Mouse (Mus musculus) kidney, postnatal 0 days (tissue): ENCODE data around the gene Lmo1. TPM values are rescaled to one million over a fixed set of nuclear protein-coding genes. Genes with fewer than 3 reads are reported as not detected.

Experiments used
- ATAC-seq: fragments of 200-750 bp; cut with Nextera tagmentation; replicated peaks from 2 replicates; pipeline ENCODE4 v1.8.0; 2017; ENCODE audit warnings: low read depth, moderate number of reproducible peaks, moderate TSS enrichment, moderate library complexity; ENCODE audit not compliant: low FRiP score
- DNase-seq: peaks from one replicate; pipeline ENCODE4 v3.0.0-alpha.2; 2016; ENCODE audit warnings: low spot score
- H3K27ac ChIP-seq: fragments of 300-500 bp; sonication (generic); 2 replicates; pipeline ENCODE4 v1.5.1; 2014; ENCODE audit warnings: mild to moderate bottlenecking
- H3K27me3 ChIP-seq: fragments of 300-500 bp; sonication (generic); 2 replicates; pipeline ENCODE4 v1.6.1; 2014; ENCODE audit warnings: low read length, mixed read lengths; ENCODE audit not compliant: insufficient read depth
- H3K36me3 ChIP-seq: fragments of 300-500 bp; sonication (generic); 2 replicates; pipeline ENCODE4 v1.6.1; 2014; ENCODE audit warnings: low read length, mixed read lengths; ENCODE audit not compliant: insufficient read depth
- H3K4me1 ChIP-seq: fragments of 300-500 bp; sonication (generic); replicated peaks from 2 replicates; pipeline ENCODE4 v1.6.1; 2014; ENCODE audit warnings: antibody characterized with exemption, low read length, mixed read lengths; ENCODE audit not compliant: insufficient read depth
- H3K4me2 ChIP-seq: fragments of 300-500 bp; sonication (generic); 2 replicates; pipeline ENCODE4 v1.6.1; 2014; ENCODE audit warnings: mild to moderate bottlenecking, low read length, moderate library complexity, mixed read lengths
- H3K4me3 ChIP-seq: fragments of 300-500 bp; sonication (generic); replicated peaks from 2 replicates; pipeline ENCODE4 v1.5.1; 2014; ENCODE audit warnings: low read depth, low read length
- H3K9ac ChIP-seq: fragments of 300-500 bp; sonication (generic); 2 replicates; pipeline ENCODE4 v1.6.1; 2014; ENCODE audit warnings: low read depth, low read length
- H3K9me3 ChIP-seq: fragments of 300-500 bp; sonication (generic); replicated peaks from 2 replicates; pipeline ENCODE4 v1.6.1; 2016; ENCODE audit warnings: low read length, inconsistent platforms, mixed read lengths
- CTCF ChIP-seq: IDR thresholded peaks from 2 replicates; pipeline ENCODE4 v1.5.1; 2016; ENCODE audit warnings: antibody characterized with exemption, low read depth, mild to moderate bottlenecking, moderate library complexity
- WGBS: fragments of 180-500 bp; shearing (Covaris S2); extraction: QIAGEN DNeasy Blood & Tissue Kit; methylation state at CpG from one replicate; pipeline ENCODE4 v1.1.7; 2014; 5-methylcytosine and 5-hydroxymethylcytosine counted together
- polyA plus RNA-seq: library from polyadenylated mRNA; unstranded; fragments of >200 nt; fragmentation: Nextera tagmentation; extraction: Ambion mirVana; gene quantifications from 2 replicates; pipeline ENCODE4 v1.2.1, GENCODE M21; 2015

The Lmo1 gene
- polyA plus RNA-seq, 1 experiment from 2014 or later = 11.0 TPM

- no peaks in the 10 kb centered on the region for H3K36me3 ChIP-seq
- peak; percentile 62; the same call in 1 of the 2 replicates for ATAC-seq
These were observed 43.3 kb upstream of the Lmo1 start for GRCm38 (mm10) chr7:109218130-109218976.

GRCm38 (mm10) chr7:109209804-109210203, 34.8 kb upstream of the Lmo1 start:
- DNase-seq (peak; percentile 70), ATAC-seq (no peak)
- no peak for TF ChIP-seq CTCF
- H3K27ac ChIP-seq = no peak overlapping the region
- H3K4me3 ChIP-seq = no peak overlapping the region
- H3K9me3 ChIP-seq = no peaks in the 10 kb centered on the region
- no peaks in the 10 kb centered on the region for H3K4me1 ChIP-seq
- H3K36me3 ChIP-seq = no peaks in the 10 kb centered on the region
- H3K27me3 ChIP-seq = no peaks in the 10 kb centered on the region
- no peak overlapping the region for H3K9ac ChIP-seq
- 51% methylated on average over 2 of the region's 2 CpGs for WGBS
- no peak overlapping the region for H3K4me2 ChIP-seq

More at GRCm38 (mm10) chr7:109218130-109218976, 43.3 kb upstream of the Lmo1 start:
- Histone ChIP-seq H3K4me3 (no peak overlapping the region), H3K9ac (no peak overlapping the region), H3K4me1 (0 out of 2 replicates have a peak, but pooled peaks cover 4% of the 10 kb centered on the region), H3K27me3 (no peaks in the 10 kb centered on the region), H3K4me2 (no peak overlapping the region), H3K27ac (no peak overlapping the region), H3K9me3 (no peaks in the 10 kb centered on the region)
- TF ChIP-seq CTCF = peak; percentile 86
- WGBS = 84% methylated on average over 2 of the region's 2 CpGs
- DNase-seq = peak; percentile 88

- Histone ChIP-seq H3K9ac (no peak overlapping the region), H3K36me3 (no peaks in the 10 kb centered on the region), H3K27ac (no peak overlapping the region), H3K4me2 (no peak overlapping the region), H3K27me3 (no peaks in the 10 kb centered on the region), H3K9me3 (no peaks in the 10 kb centered on the region), H3K4me3 (no peak overlapping the region), H3K4me1 (no peaks in the 10 kb centered on the region)
- DNase-seq (no peak), ATAC-seq (no peak)
- no peak for TF ChIP-seq CTCF
- WGBS = 83% methylated on average over 4 of the region's 4 CpGs
These were observed 32.8 kb upstream of the Lmo1 start for GRCm38 (mm10) chr7:109207811-109208210.

- TF ChIP-seq CTCF = no peak
- Histone ChIP-seq H3K4me2 (no peak overlapping the region), H3K4me1 (no peaks in the 10 kb centered on the region), H3K27ac (no peak overlapping the region), H3K9me3 (no peaks in the 10 kb centered on the region), H3K9ac (no peak overlapping the region), H3K36me3 (no peaks in the 10 kb centered on the region), H3K27me3 (no peaks in the 10 kb centered on the region), H3K4me3 (no peak overlapping the region)
- 57% methylated on average over 2 of the region's 2 CpGs for WGBS
- DNase-seq = no peak
- ATAC-seq = no peak
These were observed 31.4 kb upstream of the Lmo1 start for GRCm38 (mm10) chr7:109206358-109206757.

- WGBS = 43% methylated on average over 3 of the region's 3 CpGs
- ATAC-seq = no peak
- no peak for TF ChIP-seq CTCF
These were observed 28.1 kb upstream of the Lmo1 start for GRCm38 (mm10) chr7:109203140-109203539.

GRCm38 (mm10) chr7:109200559-109200958, 25.6 kb upstream of the Lmo1 start:
- H3K9me3 ChIP-seq = no peaks in the 10 kb centered on the region
- ATAC-seq (no peak), DNase-seq (no peak)
- H3K4me2 ChIP-seq = no peak overlapping the region
- no peak overlapping the region for H3K9ac ChIP-seq
- peaks cover 7% of the 10 kb centered on the region; the same call in 1 of the 2 replicates for H3K4me1 ChIP-seq
- 74% methylated on average over 3 of the region's 3 CpGs for WGBS
- H3K36me3 ChIP-seq = no peaks in the 10 kb centered on the region
- no peak overlapping the region for H3K27ac ChIP-seq
- no peak overlapping the region for H3K4me3 ChIP-seq
- no peak for TF ChIP-seq CTCF
- no peaks in the 10 kb centered on the region for H3K27me3 ChIP-seq

More at GRCm38 (mm10) chr7:109203140-109203539, 28.1 kb upstream of the Lmo1 start:
- H3K9ac ChIP-seq = no peak overlapping the region
- no peaks in the 10 kb centered on the region for H3K36me3 ChIP-seq
- no peaks in the 10 kb centered on the region for H3K4me1 ChIP-seq
- no peak overlapping the region for H3K27ac ChIP-seq
- no peak overlapping the region for H3K4me2 ChIP-seq
- no peaks in the 10 kb centered on the region for H3K9me3 ChIP-seq
- no peak overlapping the region for H3K4me3 ChIP-seq
- H3K27me3 ChIP-seq = no peaks in the 10 kb centered on the region
- DNase-seq = peak; percentile 69
